Mouse (Mus musculus) brain, embryonic 14.5 days (tissue): ENCODE data around the gene Hdc. TPM values are rescaled to one million over a fixed set of nuclear protein-coding genes. Genes with fewer than 3 reads are reported as not detected.
"Not testable (repeated sequence)": the region's sequence is repeated elsewhere in the genome, so short reads cannot be mapped to it uniquely, and the experiment has no call there.

Experiments
- DNase-seq: peaks from one replicate; pipeline ENCODE4 v3.0.0-alpha.2; 2011; ENCODE audit warnings: low read depth
- CTCF ChIP-seq: fragments of 200-500 bp; IDR thresholded peaks from 2 replicates; pipeline ENCODE4 v1.5.1; 2012; ENCODE audit warnings: inconsistent platforms, mild to moderate bottlenecking, moderate library complexity, borderline replicate concordance; ENCODE audit not compliant: insufficient read depth, insufficient read length; ENCODE audit errors: extremely low read depth
- POLR2A ChIP-seq: fragments of 200-500 bp; IDR thresholded peaks from 2 replicates; pipeline ENCODE4 v1.6.1; 2012; ENCODE audit warnings: mild to moderate bottlenecking, inconsistent platforms, borderline replicate concordance; ENCODE audit not compliant: poor library complexity, insufficient read depth, insufficient read length, severe bottlenecking; ENCODE audit errors: extremely low read depth
- polyA plus RNA-seq: library from polyadenylated mRNA; depleted of rRNA; stranded (reverse); fragments of >200 nt; gene quantifications from 2 replicates; pipeline ENCODE4 v1.2.3, GENCODE M21; 2012

The Hdc gene
- polyA plus RNA-seq, 1 experiment = 2.0 TPM

GRCm38 (mm10) chr2:126628455-126628995, 9.4 kb upstream of the Hdc start:
- DNase-seq = no peak
- TF ChIP-seq CTCF = no peak
- TF ChIP-seq POLR2A = no peak

DNA sequence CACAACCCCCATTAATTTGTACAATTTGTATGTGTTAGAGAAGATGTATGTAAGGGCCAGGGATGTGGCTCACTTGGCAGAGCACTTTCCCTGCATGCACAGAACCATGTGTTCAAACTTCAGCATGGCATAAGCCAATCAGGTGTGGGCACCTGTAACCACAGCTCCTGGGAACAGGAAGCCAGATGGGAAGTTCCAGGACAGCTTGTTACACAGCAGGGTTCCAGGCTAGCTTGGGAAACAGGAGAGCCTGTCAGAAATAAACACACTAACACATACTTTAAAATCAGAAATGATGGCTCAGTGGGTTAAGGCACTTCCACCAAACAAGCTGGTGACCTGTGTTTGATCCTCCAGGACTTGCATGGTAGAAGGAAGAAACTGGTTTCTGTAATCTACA, 4.0 kb upstream of the Hdc start:
- DNase-seq = peak; percentile 6
- TF ChIP-seq POLR2A (no peak), CTCF (no peak)

- DNase-seq = no peak
- TF ChIP-seq CTCF (no peak), POLR2A (no peak)
These were observed 3.4 kb upstream of the Hdc start for GRCm38 (mm10) chr2:126622455-126622854.

GRCm38 (mm10) chr2:126618470-126619179, 474 bp downstream of the Hdc start:
- DNase-seq = peak; percentile 34
- no peak for TF ChIP-seq CTCF
- TF ChIP-seq POLR2A = no peak

- no peak for DNase-seq
- no peak for TF ChIP-seq POLR2A
- no peak for TF ChIP-seq CTCF
These were observed 3.7 kb downstream of the Hdc start for GRCm38 (mm10) chr2:126615355-126615754.

DNA sequence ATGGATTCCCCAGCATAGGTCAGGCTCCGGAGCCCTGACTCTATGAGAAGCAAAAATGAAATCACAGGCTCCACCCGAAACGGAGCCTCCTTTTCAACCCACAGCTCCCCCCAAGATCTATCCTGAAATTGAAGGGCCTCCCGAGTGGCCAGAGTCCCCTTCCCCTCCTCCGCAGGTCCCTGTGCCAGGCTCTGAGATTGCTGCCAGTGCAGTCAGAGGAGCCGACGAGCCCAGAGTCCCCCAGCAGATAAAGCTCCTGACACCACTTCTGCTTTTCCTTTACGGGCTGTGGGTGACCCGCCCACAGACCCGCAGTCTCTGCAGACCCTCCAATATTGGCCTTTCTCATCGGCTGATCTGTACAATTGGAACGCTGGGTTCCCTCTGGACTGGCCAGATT, 9.5 kb downstream of the Hdc start:
- not testable (repeated sequence) for DNase-seq

DNA sequence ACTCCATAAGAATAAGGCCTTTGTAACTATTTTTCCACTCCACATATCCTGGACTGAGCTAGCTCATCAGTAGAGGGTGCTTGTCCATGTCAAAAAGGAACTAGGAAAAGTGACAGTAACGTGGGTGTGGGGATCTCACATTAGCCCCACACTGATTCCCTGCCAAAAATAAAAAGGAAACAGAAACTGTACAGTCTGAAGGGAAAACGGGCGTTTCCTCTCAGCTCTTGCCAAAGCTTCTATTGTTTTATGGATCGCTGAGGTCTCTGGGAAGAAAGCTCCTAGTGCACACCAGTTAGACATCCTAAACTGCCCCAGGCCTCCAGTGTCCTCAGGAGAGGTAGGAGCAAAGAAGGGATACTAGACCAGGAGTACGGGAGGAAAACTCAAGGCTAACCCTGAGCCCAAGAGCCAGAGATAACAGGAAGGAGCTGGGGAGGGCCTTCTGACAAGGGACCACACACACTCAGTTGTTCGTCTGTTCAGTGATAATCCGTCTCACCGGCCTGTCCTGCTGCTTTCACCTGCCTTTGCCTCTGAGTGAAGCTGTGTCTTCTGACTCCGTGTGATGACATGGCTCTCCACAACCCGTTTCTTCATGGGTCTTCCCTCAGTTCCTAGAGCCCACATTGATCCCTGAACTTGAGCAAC, 11.4 kb downstream of the Hdc start:
- no peak for TF ChIP-seq CTCF
- no peak for TF ChIP-seq POLR2A

GRCm38 (mm10) chr2:126606688-126607062, 12.4 kb downstream of the Hdc start:
- TF ChIP-seq CTCF (no peak), POLR2A (no peak)
- no peak for DNase-seq

More for the DNA sequence above, 11.4 kb downstream of the Hdc start:
- no peak for DNase-seq

DNA sequence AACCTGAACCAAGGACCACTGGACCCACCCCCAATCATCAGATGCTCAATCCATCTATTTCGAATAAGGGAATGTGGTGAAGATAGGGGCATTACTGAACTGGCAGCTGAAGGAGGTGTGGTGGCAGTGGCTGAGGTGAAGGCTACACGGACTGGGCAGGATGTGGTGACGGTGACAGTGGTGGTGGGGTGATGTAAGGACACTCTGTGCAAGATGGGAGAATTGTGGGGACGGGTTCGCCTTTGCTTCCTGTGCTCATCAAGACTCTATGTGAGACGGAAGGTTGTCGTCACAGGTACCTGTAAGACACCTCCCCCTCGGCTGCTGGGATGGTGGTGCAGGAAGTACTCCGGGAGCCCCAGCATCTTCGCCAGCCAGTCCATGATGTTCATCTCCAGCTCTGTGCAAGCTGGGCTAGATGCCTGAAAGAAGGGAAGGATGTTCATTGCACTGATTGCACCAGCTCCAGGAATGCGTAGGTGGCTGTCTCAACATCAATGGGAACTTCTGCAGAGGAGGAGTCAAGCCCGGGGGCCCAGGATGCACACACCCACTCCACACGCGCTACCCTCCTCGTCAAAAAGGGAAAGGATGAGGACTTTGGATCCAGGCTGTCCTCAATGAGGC, 12.9 kb downstream of the Hdc start:
- no peak for DNase-seq
- TF ChIP-seq CTCF (no peak), POLR2A (no peak)

DNA sequence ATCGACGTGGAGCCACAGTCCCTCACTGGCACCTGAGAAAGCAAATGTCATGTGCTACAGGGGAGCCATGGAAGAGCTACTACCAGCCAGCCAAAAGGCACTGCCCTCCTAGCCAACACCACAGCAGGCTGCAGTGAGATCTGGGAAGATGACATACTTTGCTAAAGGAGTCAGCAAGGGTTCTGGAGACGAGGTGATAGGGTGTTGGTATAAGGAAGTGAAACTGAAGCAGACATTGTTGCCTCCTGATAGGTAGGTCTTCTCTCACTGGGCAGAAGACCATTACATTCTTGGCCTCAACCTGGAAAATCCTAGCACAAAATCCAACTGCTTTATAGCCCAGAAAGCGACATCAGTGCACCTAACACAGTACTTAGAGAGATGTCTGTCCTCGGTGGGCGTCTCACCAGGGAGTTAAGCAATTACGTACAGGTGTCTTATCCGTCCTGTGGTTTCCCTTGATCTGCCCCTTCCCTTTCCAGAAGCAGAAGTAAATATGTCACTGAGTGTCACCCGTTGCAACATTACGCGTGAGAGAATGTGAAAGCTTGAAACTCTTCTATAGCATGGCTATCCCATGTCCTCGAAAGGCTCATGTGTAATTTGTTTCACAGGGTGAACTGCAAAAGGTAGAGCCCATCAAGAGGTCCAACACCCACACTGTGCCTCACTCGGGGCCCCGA, 17.0 kb downstream of the Hdc start:
- DNase-seq = no peak
- TF ChIP-seq CTCF = no peak
- TF ChIP-seq POLR2A = no peak

GRCm38 (mm10) chr2:126600533-126600932, 18.6 kb downstream of the Hdc start:
- no peak for DNase-seq
- no peak for TF ChIP-seq POLR2A
- TF ChIP-seq CTCF = no peak
